Mouse (Mus musculus): ENCODE data around the gene Pop7. TPM values are rescaled to one million over a fixed set of nuclear protein-coding genes. Genes with fewer than 3 reads are reported as not detected.

Gene Pop7
- total RNA-seq, 2 experiments from 2014 or later, result 25.1 to 26.0 TPM

GRCm38 (mm10) chr5:137527413-137527812, 25.1 kb upstream of the Pop7 start:
- DNase-seq, result no peak

DNA sequence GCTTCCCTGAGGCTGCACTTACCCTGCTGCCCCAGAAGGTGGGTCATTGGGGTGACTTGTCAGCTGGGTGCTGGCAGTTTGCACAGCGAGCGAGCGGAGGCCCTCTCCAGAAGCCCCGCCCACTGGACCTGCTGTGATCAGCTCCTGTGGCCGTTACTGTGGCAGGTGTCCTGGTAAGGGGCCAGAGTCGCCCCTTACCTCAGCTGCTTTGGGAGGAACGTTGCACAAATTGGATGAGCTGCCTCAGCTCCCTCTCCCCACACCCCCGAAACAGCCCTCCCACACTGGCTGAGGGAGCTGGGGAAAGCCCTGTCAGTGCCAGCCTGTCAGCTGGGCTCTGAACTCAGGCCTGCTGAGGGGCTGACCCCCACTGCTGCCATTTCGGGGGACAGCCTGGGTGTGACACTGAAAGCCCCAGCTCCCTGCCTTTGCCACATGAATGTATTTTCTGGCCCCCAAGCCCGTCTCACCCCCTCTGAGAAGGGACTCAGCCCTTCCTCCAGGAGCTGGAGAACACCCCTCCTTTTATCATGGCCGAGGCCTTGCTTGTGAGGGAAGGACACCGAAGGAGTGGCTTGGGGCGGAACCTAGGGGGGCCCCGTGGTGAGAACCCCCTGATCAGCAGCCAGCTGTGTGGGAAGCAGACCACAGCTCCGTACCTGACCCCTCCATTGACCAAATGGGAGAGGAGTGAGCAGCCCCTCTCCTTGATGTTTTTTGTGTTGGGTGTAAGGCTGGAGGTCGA, 24.0 kb upstream of the Pop7 start:
- peak; percentile 63 for DNase-seq

- no peak for DNase-seq
These were observed 23.2 kb upstream of the Pop7 start for GRCm38 (mm10) chr5:137525511-137525910.

DNA sequence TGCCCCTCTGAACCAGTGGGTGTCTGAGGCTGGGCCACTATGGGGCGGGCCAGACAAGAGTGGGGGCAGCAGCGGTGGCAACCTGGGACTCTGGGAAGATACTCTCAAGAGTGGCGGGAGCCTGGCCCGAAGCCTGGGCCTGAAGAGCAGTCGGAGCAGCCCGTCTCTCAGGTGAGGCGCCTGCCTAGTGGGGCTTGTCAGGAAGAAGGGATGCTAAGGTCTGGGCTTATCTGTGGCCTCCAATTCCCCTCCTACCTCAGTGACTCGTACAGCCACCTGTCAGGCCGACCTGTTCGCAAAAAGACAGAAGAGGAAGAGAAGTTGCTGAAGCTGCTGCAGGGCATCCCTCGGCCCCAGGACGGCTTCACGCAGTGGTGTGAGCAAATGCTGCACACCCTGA, 22.4 kb upstream of the Pop7 start:
- DNase-seq, result no peak

- DNase-seq, result no peak
These were observed 21.9 kb upstream of the Pop7 start for GRCm38 (mm10) chr5:137524251-137524515.

GRCm38 (mm10) chr5:137523396-137524250, 21.3 kb upstream of the Pop7 start:
- DNase-seq, result no peak

- DNase-seq, result no peak
These were observed 20.4 kb upstream of the Pop7 start for GRCm38 (mm10) chr5:137522711-137523110.

DNA sequence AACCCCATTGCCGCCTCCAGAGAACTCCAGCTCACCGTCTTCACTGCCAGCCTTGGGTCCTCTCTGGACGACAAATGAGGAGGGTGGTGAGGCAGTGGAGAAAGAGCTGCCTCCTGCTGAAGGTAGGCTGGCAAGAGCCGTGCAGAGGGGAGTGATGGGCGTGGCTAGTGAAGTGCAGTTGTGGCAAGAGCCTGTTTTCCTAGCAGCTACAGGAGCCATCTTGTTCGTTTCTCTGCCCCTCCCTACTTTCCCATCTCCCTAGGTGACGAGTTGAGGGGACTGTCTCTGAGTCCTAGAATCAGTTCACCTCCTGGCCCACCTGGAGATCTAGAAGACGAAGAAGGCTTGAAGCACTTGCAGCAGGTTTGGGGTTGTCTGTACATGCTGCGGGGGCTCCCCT, 19.5 kb upstream of the Pop7 start:
- no peak for DNase-seq

DNA sequence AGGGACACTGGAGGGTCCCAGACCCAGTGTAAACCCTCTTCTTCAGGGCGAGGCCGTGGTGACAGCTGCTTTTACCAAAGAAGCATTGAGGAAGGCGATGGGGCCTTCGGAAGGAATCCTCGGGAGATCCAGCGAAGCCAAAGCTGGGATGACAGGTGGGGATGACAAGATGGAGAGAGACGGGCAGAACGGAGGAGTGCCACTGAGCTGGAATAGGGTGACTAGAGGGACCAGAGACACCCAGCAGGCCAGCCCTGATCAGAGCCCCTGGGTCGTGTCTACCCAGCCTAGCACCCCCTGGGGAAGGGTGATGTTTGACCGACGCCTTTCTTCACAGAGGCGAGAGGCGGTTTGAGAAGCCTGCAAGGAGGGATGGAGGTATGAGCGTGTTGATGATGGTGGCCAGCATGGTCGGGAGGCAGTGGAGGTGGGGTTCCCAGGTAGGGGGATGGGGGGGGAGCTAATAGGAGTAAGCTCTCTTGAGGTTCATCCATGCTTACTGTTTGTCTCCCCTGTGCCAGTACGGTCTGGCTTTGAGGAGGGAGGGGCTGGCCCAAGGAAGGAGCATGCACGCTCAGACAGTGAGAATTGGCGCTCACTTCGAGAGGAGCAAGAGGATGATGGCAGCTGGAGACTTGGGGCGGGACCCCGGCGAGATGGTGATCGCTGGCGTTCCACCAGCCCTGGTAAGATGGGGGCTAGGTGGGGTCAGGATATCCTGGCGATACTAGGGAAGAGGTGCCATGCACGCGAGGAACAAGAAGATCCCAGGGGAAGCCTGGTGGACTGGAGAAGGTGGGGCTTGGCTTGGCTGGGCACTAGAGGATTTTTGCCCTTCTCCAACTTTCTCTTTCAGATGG, 17.6 kb upstream of the Pop7 start:
- DNase-seq, result no peak

GRCm38 (mm10) chr5:137518436-137518835, 16.1 kb upstream of the Pop7 start, which contains the start of gene Gigyf1:
Gene Gigyf1, plus strand, starts transcription at chr5:137518548.
- peak; percentile 50 for DNase-seq

- no peak for DNase-seq
These were observed 12.5 kb upstream of the Pop7 start for GRCm38 (mm10) chr5:137514811-137515210.

GRCm38 (mm10) chr5:137513951-137514721, 11.8 kb upstream of the Pop7 start:
- DNase-seq, result no peak

DNA sequence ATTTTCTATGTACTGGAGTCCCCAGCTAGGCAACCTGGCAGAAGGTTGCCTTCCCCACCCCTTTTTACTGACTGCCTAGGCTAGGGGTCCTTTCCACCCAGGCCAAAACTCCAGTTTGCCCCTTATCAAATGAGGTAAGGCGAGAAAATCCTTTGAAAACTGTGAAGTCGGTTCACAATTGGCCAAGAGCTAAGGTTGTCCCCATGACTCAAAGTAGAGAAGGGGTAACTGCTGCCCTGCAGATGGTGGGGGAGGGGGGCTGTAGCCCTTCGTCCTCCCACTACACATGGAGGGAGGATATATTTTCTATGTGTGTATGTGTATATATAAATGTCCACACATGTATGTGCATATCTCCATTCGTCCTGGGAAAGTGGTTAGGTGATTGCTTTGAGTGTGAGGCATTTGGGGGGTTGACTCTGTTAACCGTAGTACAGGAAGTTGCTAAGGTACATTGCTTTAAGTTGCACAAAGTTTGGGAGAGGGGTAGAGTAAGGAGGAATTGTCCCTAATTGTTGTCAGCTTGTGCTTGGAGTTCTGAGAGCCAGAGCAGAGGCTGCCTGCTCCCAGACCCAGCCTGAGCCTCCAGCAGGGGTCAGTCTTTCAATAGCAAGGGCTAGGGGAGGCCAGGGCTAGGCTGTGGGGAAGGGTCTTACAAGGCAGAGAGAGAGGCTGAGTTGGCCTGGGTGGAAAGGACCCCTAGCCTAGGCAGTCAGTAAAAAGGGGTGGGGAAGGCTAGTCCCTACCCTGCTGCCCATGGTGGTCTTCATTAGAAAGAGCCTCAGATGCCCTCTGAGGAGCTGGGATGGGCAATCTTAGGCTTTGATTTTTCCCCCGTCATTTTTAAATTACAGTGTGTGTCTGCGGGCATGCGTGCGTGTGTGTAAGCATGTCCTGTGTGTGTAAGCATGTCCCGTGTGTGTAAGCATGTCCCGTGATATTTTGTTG, 10.8 kb upstream of the Pop7 start:
- DNase-seq, result peak; percentile 60

- no peak for DNase-seq
These were observed 9.4 kb upstream of the Pop7 start for GRCm38 (mm10) chr5:137511706-137512105.

DNA sequence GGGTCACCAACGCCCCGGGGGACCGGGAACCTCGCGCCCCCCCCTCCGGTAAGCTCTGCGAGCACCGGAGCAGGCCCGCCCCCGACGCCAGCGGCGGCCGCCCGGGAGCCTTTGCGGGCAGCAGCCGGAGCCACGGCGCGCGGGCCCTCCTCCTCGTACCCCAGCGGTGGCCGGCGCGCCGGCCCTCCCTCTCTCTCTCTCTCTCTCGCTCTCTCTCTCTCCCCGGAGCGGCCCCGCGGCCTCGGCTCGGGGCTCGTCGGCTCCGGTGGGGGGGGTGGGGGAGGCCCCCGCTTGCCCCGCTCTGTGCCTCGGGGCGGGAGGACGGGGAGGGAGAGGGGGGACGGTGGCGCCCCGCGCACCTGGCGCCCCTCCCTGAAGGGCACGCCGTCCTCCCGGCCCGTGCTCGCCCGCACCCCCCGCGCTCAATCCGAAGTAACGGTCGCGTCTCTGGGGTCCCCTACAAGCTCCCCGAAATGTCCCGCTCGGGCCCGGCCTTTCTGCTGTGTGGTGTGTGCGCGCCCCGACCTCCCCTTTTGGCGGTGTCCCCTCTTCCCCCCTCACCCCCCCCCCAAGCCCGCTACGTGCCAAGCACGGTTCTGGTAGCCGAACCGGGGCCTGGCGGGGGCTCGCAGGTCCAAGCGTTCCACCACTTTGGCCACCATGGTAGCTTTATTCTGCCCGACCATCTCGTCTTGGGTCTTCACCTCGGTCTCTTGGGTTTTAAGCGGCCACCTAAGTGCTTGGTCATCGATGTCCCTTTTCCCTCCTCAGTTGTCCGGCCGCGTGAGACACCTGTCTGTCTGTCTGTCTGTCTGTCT, 8.5 kb upstream of the Pop7 start:
- peak; percentile 31 for DNase-seq

DNA sequence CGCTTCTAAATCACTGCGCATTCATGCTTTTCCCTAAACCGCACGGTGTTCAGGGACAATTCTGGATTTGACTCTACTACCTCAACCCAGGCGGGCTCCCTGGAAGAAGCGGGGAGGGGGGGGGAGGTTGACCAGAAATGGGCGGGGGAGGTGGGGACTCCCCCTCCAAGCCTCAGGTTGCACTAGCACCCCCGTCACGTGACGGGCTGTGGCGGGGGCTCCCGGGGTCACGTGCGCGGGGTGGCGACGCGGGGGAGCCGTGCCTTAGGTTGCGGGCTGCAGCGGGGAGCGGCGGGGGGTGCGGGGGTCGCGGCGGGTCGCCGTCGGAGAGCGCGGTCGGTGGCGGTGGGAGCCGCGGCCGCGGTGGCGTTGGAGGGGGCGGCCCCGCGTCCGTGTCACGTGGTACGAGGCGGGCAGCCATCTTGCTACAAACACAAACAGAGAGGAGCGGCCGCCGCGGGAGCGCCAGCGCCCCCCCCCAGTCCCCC, 7.7 kb upstream of the Pop7 start:
- DNase-seq, result peak; percentile 82

- DNase-seq, result no peak
These were observed 1.7 kb upstream of the Pop7 start for GRCm38 (mm10) chr5:137504041-137504440.

GRCm38 (mm10) chr5:137502667-137503110, 371 bp upstream of the Pop7 start:
- peak; percentile 92 for DNase-seq

- DNase-seq, result no peak
These were observed 2.1 kb downstream of the Pop7 start for GRCm38 (mm10) chr5:137500186-137500585.

DNA sequence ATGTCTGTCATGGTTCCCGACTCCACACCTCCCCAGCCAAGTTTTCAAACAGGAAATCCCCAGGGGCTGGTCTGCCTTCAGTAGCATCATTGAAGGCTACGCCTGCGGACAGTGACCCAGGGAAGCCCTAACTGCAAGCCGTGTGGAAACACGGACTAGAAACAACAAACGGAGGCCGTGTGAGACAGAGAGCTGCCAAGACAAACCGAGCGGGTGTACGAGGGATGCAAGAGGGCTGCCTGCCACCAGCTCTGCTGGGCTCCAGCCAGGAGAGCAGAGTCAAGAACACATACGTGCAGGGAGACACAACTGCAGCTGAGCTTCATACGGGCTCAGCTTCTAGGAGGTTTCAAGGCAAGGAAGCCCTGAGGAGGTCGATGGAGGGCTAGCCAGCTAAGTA, 8.5 kb downstream of the Pop7 start:
- DNase-seq, result peak; percentile 60

Measured in heart, postnatal 4 days (tissue).